Mouse (Mus musculus) CH12.LX (cell line): ENCODE data around the gene Pde4d. TPM values are rescaled to one million over a fixed set of nuclear protein-coding genes. Genes with fewer than 3 reads are reported as not detected.

Experiments
- DNase-seq: peaks from one replicate; pipeline ENCODE4 v3.0.0-alpha.2; 2013; ENCODE audit errors: extremely low read depth
- H3K27ac ChIP-seq: 2 replicates; pipeline ENCODE4 v1.5.1; 2012; ENCODE audit warnings: low read depth, mild to moderate bottlenecking, control low read depth, moderate library complexity; ENCODE audit not compliant: insufficient read depth
- H3K27me3 ChIP-seq: replicated peaks from 2 replicates; pipeline ENCODE3; 2012; ENCODE audit warnings: inconsistent platforms
- H3K36me3 ChIP-seq, 2 experiments: replicated peaks in 1 of 2; 2 replicates each; pipeline versions ENCODE3 to v1.6.1; 2012; ENCODE audit warnings: inconsistent platforms in 1 of 2, low read length in 1 of 2, mild to moderate bottlenecking in 1 of 2, mixed read lengths in 1 of 2, moderate library complexity in 1 of 2; ENCODE audit not compliant: control insufficient read depth in 1 of 2, insufficient read depth in 1 of 2
- H3K4me1 ChIP-seq, 2 experiments: 2 replicates each; pipeline ENCODE4 v1.6.1; 2012; ENCODE audit warnings: inconsistent platforms in 1 of 2, moderate library complexity in 1 of 2; ENCODE audit not compliant: insufficient read depth in 2 of 2, control insufficient read depth in 1 of 2
- H3K4me2 ChIP-seq: 2 replicates; pipeline ENCODE4 v1.6.1; 2012; ENCODE audit warnings: low read depth, mild to moderate bottlenecking, control low read depth; ENCODE audit not compliant: poor library complexity, insufficient read depth, severe bottlenecking
- H3K4me3 ChIP-seq, 3 experiments: fragments of 150-350 bp in 1 of 3; sonication (generic) in 1 of 3; replicated peaks in 1 of 3; 2 replicates each; pipeline versions ENCODE3 to v1.5.1; 2011 to 2012; ENCODE audit warnings: low read depth in 2 of 3, low read length in 2 of 3, mild to moderate bottlenecking in 2 of 3, moderate library complexity in 2 of 3, control low read depth in 1 of 3, improper control_type of control experiment in 1 of 3, inconsistent platforms in 1 of 3, mixed read lengths in 1 of 3; ENCODE audit not compliant: poor library complexity in 1 of 3
- H3K79me2 ChIP-seq: replicated peaks from 2 replicates; pipeline ENCODE4 v1.6.1; 2012; ENCODE audit warnings: mild to moderate bottlenecking, moderate library complexity; ENCODE audit not compliant: control insufficient read depth, poor library complexity, insufficient read depth, severe bottlenecking; ENCODE audit errors: extremely low read depth
- H3K9ac ChIP-seq: 2 replicates; pipeline ENCODE4 v1.6.1; 2012; ENCODE audit warnings: low read depth, mild to moderate bottlenecking, control low read depth, moderate library complexity; ENCODE audit not compliant: insufficient read depth
- H3K9me3 ChIP-seq: replicated peaks from 2 replicates; pipeline ENCODE3; 2012; ENCODE audit warnings: low read length, inconsistent platforms, mixed read lengths
- BHLHE40 ChIP-seq: IDR thresholded peaks from 2 replicates; pipeline ENCODE4 v1.6.1; 2011; ENCODE audit warnings: mild to moderate bottlenecking, low read depth, low read length, improper control_type of control experiment
- CTCF ChIP-seq, 2 experiments: IDR thresholded peaks in 1 of 2; conservative IDR thresholded peaks in 1 of 2; 2 replicates each; pipeline ENCODE4 v1.5.1; 2011 to 2012; ENCODE audit warnings: low read depth in 2 of 2, low read length in 2 of 2, improper control_type of control experiment in 1 of 2, inconsistent platforms in 1 of 2, mild to moderate bottlenecking in 1 of 2, moderate library complexity in 1 of 2
- E2F4 ChIP-seq: IDR thresholded peaks from 2 replicates; pipeline ENCODE4 v1.6.1; 2011; ENCODE audit warnings: low read depth, low read length, improper control_type of control experiment; ENCODE audit not compliant: insufficient replicate concordance
- ELF1 ChIP-seq: IDR thresholded peaks from 2 replicates; pipeline ENCODE4 v1.6.1; 2014; ENCODE audit warnings: low read depth, mild to moderate bottlenecking, inconsistent platforms, low read length, improper control_type of control experiment
- EP300 ChIP-seq: IDR thresholded peaks from 2 replicates; pipeline ENCODE4 v1.6.1; 2011; ENCODE audit warnings: low read length, improper control_type of control experiment
- GABPA ChIP-seq: IDR thresholded peaks from 2 replicates; pipeline ENCODE4 v1.6.1; 2012; ENCODE audit warnings: low read depth, low read length, improper control_type of control experiment, inconsistent platforms; ENCODE audit not compliant: insufficient replicate concordance
- HCFC1 ChIP-seq: IDR thresholded peaks from 2 replicates; pipeline ENCODE4 v1.6.1; 2012; ENCODE audit warnings: low read depth, mild to moderate bottlenecking, inconsistent platforms, low read length, improper control_type of control experiment
- IRF4 ChIP-seq: IDR thresholded peaks from 2 replicates; pipeline ENCODE4 v1.6.1; 2014; ENCODE audit warnings: low read depth, mild to moderate bottlenecking, inconsistent platforms, low read length, improper control_type of control experiment
- JUN ChIP-seq: IDR thresholded peaks from 2 replicates; pipeline ENCODE4 v1.6.1; 2011; ENCODE audit warnings: low read depth, mild to moderate bottlenecking, low read length, improper control_type of control experiment, moderate library complexity; ENCODE audit not compliant: insufficient read depth
- JUND ChIP-seq: conservative IDR thresholded peaks from 2 replicates; pipeline ENCODE4 v1.6.1; 2011; ENCODE audit warnings: low read depth, low read length, improper control_type of control experiment
- KAT2A ChIP-seq: IDR thresholded peaks from 2 replicates; pipeline ENCODE4 v1.6.1; 2012; ENCODE audit warnings: low read length, improper control_type of control experiment, inconsistent platforms; ENCODE audit not compliant: insufficient replicate concordance
- MAFK ChIP-seq: IDR thresholded peaks from 2 replicates; pipeline ENCODE4 v1.6.1; 2011; ENCODE audit warnings: low read length, improper control_type of control experiment; ENCODE audit not compliant: insufficient replicate concordance
- MAX ChIP-seq: IDR thresholded peaks from 2 replicates; pipeline ENCODE4 v1.6.1; 2011; ENCODE audit warnings: low read length, improper control_type of control experiment
- MAZ ChIP-seq: IDR thresholded peaks from 2 replicates; pipeline ENCODE4 v1.6.1; 2012; ENCODE audit warnings: low read depth, mild to moderate bottlenecking, inconsistent platforms, low read length, improper control_type of control experiment, moderate library complexity
- MEF2A ChIP-seq: IDR thresholded peaks from 2 replicates; pipeline ENCODE4 v1.6.1; 2014; ENCODE audit warnings: low read depth, mild to moderate bottlenecking, inconsistent platforms, low read length, improper control_type of control experiment, borderline replicate concordance
- MXI1 ChIP-seq: IDR thresholded peaks from 2 replicates; pipeline ENCODE4 v1.6.1; 2011; ENCODE audit warnings: mild to moderate bottlenecking, low read depth, low read length, improper control_type of control experiment
- MYC ChIP-seq: IDR thresholded peaks from 2 replicates; pipeline ENCODE4 v1.6.1; 2011; ENCODE audit warnings: low read depth, mild to moderate bottlenecking, improper control_type of control experiment, low read length
- NELFE ChIP-seq: IDR thresholded peaks from 2 replicates; pipeline ENCODE4 v1.6.1; 2011; ENCODE audit warnings: low read depth, low read length, improper control_type of control experiment
- PAX5 ChIP-seq: IDR thresholded peaks from 2 replicates; pipeline ENCODE4 v1.6.1; 2012; ENCODE audit warnings: low read length, inconsistent platforms, mixed read lengths
- POLR2A ChIP-seq: IDR thresholded peaks from 2 replicates; pipeline ENCODE4 v1.6.1; 2011; ENCODE audit warnings: low read depth, mild to moderate bottlenecking, improper control_type of control experiment, low read length
- RAD21 ChIP-seq: IDR thresholded peaks from 2 replicates; pipeline ENCODE4 v1.6.1; 2011; ENCODE audit warnings: low read depth, mild to moderate bottlenecking, low read length, improper control_type of control experiment, moderate library complexity
- SIN3A ChIP-seq: IDR thresholded peaks from 2 replicates; pipeline ENCODE4 v1.6.1; 2012; ENCODE audit warnings: low read length, improper control_type of control experiment, inconsistent platforms
- USF1 ChIP-seq: IDR thresholded peaks from 2 replicates; pipeline ENCODE4 v1.6.1; 2014; ENCODE audit warnings: low read depth, mild to moderate bottlenecking, inconsistent platforms, low read length, improper control_type of control experiment
- ZC3H11A ChIP-seq: IDR thresholded peaks from 2 replicates; pipeline ENCODE4 v1.6.1; 2012; ENCODE audit warnings: low read depth, mild to moderate bottlenecking, inconsistent platforms, low read length, improper control_type of control experiment
- ZMIZ1 ChIP-seq: IDR thresholded peaks from 2 replicates; pipeline ENCODE4 v1.6.1; 2012; ENCODE audit warnings: low read depth, mild to moderate bottlenecking, inconsistent platforms, low read length, improper control_type of control experiment
- dilution Hi-C: fragments of 300-500 bp; cut with MboI; formaldehyde crosslinking; loops from 2 replicates; pipeline ENCODE4 v1.14.3; 2020; ENCODE audit warnings: low sequenced_read_pairs; ENCODE audit not compliant: extremely low pct_unique_long_range_greater_than_20kb, extremely low pct_ligation_motif_present
- in situ Hi-C: fragments of 300-500 bp; cut with MboI; formaldehyde crosslinking; loops from 3 replicates; pipeline ENCODE4 v1.14.3; 2019; ENCODE audit warnings: low sequenced_read_pairs, low pct_ligation_motif_present, low pct_unique_long_range_greater_than_20kb, mixed read lengths
- polyA plus RNA-seq: library from polyadenylated mRNA; unstranded; fragments of >175 nt; gene quantifications from 2 replicates; pipeline ENCODE4 v1.2.1, GENCODE M21; 2012; ENCODE audit warnings: low read depth; ENCODE audit not compliant: insufficient read length
- total RNA-seq, 2 experiments: library from RNA; depleted of rRNA; stranded (reverse); fragments of 300-350 nt in 1 of 2; fragments of >200 nt in 1 of 2; gene quantifications; 2 replicates each; pipeline ENCODE4 v1.2.3; 2012 to 2014

Pde4d gene
- total and polyA plus RNA-seq, 3 experiments: not detected

DNA sequence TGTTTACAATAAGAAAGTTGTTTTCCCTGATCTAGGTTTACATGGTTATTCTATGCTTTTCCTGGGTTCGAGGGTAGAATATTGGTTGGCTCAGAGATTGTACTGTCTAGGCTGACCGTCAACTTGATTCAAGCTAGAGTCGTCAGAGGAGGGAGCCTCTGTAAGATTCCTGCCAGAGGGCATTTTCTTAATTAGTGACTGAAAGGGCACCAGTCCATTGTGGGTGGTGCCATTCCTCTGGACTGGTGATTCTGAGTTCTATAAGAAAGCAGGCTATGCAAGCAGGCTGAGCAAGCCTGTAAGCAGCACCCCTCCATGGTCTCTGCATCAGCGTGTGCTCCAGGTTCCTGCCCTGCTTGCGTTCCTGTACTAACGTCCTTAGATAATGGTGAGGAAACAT, 1376.1 kb downstream of the Pde4d start:
- in situ Hi-C loops: no loop called here
- DNase-seq: no peak
- Histone ChIP-seq H3K4me3 (no peak overlapping the region), H3K9ac (no peak overlapping the region), H3K36me3 (no peaks in the 10 kb centered on the region), H3K9me3 (peaks cover 58% of the 10 kb centered on the region), H3K27ac (no peak overlapping the region), H3K79me2 (no peaks in the 10 kb centered on the region), H3K4me2 (no peak overlapping the region), H3K4me1 (no peaks in the 10 kb centered on the region), H3K27me3 (no peaks in the 10 kb centered on the region)
- TF ChIP-seq HCFC1 (no peak), NELFE (no peak), IRF4 (no peak), RAD21 (no peak), PAX5 (no peak), E2F4 (no peak), POLR2A (no peak), MAX (no peak), SIN3A (no peak), CTCF (conservative IDR thresholded peaks at IDR 0.05 in 1 of 2, IDR thresholded peaks at IDR 0.05 in 1 of 2; ENCODE audit: low read depth in 2 of 2, low read length in 2 of 2) (no peak), ZMIZ1 (no peak), ELF1 (no peak), BHLHE40 (no peak), JUN (no peak), JUND (no peak), MEF2A (no peak), EP300 (no peak), USF1 (no peak)
- dilution Hi-C loops: no loop called here

DNA sequence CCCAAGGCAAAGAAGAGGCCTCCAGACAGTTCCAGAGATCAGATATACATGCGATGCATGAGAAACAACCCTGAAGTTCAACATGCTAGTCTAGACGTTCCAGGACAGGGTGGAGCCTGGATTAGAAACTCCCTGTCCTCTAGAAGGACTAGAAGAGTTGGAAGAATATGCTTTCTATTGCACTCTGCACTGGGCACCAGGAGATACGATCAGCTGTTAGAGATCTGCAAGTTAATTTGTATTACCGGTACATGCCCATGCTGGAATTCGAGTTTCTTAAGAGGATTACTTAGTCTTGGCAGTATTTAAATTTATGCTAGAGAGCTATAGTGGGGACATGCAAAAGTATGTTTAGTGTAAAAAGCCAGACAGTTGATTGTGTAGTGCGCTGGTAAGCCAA, 1377.6 kb downstream of the Pde4d start:
- H3K79me2 ChIP-seq: no peaks in the 10 kb centered on the region
- no peak overlapping the region for H3K4me2 ChIP-seq
- H3K9me3 ChIP-seq: peaks cover 54% of the 10 kb centered on the region
- H3K36me3 ChIP-seq: no peaks in the 10 kb centered on the region
- no peak for DNase-seq
- TF ChIP-seq HCFC1 (no peak), USF1 (no peak), MAZ (no peak), BHLHE40 (no peak), MYC (no peak), KAT2A (no peak), ZC3H11A (no peak), MXI1 (no peak), SIN3A (no peak), MAFK (no peak), GABPA (no peak)
- no peak overlapping the region for H3K4me3 ChIP-seq
- no peaks in the 10 kb centered on the region for H3K4me1 ChIP-seq
- no peak overlapping the region for H3K27ac ChIP-seq
- dilution Hi-C loops (no loop called here), in situ Hi-C loops (no loop called here)
- no peaks in the 10 kb centered on the region for H3K27me3 ChIP-seq
- H3K9ac ChIP-seq: no peak overlapping the region
